Mouse (Mus musculus): ENCODE measurements around the gene Gpr107. TPM values are rescaled to one million over a fixed set of nuclear protein-coding genes. Genes with fewer than 3 reads are reported as not detected.

Gpr107 gene
- polyA plus RNA-seq, 1 experiment from 2014 or later, result 48.3 TPM

DNA sequence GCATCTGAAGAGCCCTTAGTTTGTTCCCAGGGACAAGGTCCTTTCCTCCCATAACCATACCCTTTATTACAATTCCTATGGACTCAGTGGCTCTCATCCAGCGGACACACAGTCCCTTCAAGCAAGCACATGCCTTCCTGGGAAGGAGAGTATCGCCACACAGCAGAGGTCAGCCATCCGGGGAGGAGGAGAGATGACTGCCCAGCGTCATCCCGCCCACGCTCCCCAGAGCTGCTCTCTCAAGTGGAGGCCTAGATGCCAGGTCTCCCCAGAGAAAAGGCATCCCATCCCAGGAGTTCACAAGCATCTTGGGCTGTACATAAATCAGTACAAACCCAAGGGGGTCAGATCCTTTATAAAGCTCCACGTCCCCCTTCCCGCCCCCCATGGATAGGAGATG lies 19.4 kb upstream of the Gpr107 start:
- Histone ChIP-seq H3K4me1 (replicated peaks; ENCODE audit: control insufficient read depth, insufficient read depth, low read length) (no peaks in the 10 kb centered on the region), H3K9me3 (ENCODE audit: control insufficient read depth) (no peaks in the 10 kb centered on the region), H3K9ac (ENCODE audit: low read depth, low read length) (no peak overlapping the region), H3K36me3 (ENCODE audit: control insufficient read depth, insufficient read depth) (no peaks in the 10 kb centered on the region), H3K4me3 (ENCODE audit: low read depth, low read length) (no peak overlapping the region), H3K27ac (ENCODE audit: low read depth, low read length) (no peak overlapping the region), H3K27me3 (replicated peaks; ENCODE audit: control insufficient read depth, insufficient read depth, low read length) (no peaks in the 10 kb centered on the region), H3K4me2 (replicated peaks; ENCODE audit: low read depth) (no peak overlapping the region)
- WGBS, result 74% methylated on average over 8 of the region's 8 CpGs
- no peak for TF ChIP-seq CTCF (IDR thresholded peaks at IDR 0.05; ENCODE audit: low read depth)
- ATAC-seq, result no peak

DNA sequence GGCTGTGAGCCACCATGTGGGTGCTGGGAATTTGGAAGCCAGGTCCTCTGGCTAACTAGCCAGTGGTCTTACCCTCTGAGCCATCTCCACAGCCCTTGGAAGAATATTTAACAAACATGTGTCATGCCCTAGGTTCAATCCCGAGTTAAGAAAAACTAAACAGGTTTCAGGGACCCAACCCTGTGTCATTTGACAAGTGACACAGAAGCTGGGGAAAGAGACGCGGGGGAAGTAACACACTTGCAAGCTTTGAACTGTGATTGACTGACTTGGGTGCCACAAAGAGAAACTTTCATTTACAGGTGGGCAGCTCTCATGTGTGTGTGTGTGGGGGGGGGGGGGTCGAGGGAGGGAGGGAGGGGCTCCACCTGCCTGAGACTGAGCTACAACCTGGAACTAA lies 18.1 kb upstream of the Gpr107 start:
- Histone ChIP-seq H3K27ac (ENCODE audit: low read depth, low read length) (no peak overlapping the region), H3K4me3 (ENCODE audit: low read depth, low read length) (no peak overlapping the region), H3K9ac (ENCODE audit: low read depth, low read length) (no peak overlapping the region), H3K9me3 (ENCODE audit: control insufficient read depth) (no peaks in the 10 kb centered on the region), H3K4me1 (replicated peaks; ENCODE audit: control insufficient read depth, insufficient read depth, low read length) (no peaks in the 10 kb centered on the region), H3K27me3 (replicated peaks; ENCODE audit: control insufficient read depth, insufficient read depth, low read length) (no peaks in the 10 kb centered on the region), H3K36me3 (ENCODE audit: control insufficient read depth, insufficient read depth) (no peaks in the 10 kb centered on the region), H3K4me2 (replicated peaks; ENCODE audit: low read depth) (no peak overlapping the region)
- ATAC-seq, result no peak
- TF ChIP-seq CTCF (IDR thresholded peaks at IDR 0.05; ENCODE audit: low read depth), result no peak
- WGBS, result 72% methylated on average over 3 of the region's 4 CpGs

DNA sequence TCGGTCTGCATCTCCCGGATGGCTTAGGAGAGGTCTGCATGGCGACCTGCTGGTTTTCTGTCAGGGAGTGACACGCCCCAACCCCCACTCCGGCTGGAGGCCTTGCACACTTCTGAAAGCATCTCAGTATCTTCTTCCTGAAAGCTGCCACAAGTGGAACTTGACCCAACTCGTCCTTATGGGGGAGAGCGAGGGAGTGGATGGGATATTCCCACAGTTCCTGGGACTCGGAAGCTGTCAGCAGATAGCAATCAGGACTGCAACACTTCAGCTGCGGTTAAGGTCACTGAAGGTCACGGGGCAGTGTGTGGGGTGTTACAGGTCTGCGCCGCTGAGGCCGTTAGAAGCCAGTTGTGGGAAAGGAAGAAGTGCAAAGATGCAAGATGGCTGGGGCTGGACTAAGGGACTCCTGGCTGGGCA lies 16.6 kb upstream of the Gpr107 start:
- no peak for TF ChIP-seq CTCF (IDR thresholded peaks at IDR 0.05; ENCODE audit: low read depth)
- Histone ChIP-seq H3K9ac (ENCODE audit: low read depth, low read length) (no peak overlapping the region), H3K4me3 (ENCODE audit: low read depth, low read length) (no peak overlapping the region), H3K27ac (ENCODE audit: low read depth, low read length) (no peak overlapping the region), H3K9me3 (ENCODE audit: control insufficient read depth) (no peaks in the 10 kb centered on the region), H3K27me3 (replicated peaks; ENCODE audit: control insufficient read depth, insufficient read depth, low read length) (no peaks in the 10 kb centered on the region), H3K4me1 (replicated peaks; ENCODE audit: control insufficient read depth, insufficient read depth, low read length) (no peaks in the 10 kb centered on the region), H3K36me3 (ENCODE audit: control insufficient read depth, insufficient read depth) (no peaks in the 10 kb centered on the region), H3K4me2 (replicated peaks; ENCODE audit: low read depth) (no peak overlapping the region)
- no peak for ATAC-seq
- WGBS, result 64% methylated on average over 13 of the region's 13 CpGs

DNA sequence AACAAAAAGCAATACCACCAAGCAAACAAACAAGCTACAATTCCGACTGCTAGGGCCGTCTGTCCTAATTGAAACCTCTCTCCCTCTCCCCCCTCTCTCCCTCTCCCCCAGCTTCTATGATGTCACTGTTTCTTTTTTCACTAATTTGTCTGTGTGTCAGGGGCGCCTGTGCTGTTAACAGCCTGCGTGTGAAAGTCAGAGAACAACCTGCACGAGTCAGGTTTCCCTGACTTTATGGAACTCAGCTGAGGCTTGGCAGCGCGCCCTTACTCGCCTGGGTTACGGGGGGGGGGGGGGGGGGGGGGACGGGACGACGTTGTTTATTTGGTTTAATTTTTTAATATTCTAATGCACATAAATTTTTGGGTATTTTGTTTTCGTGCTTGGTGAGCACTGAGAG lies 15.8 kb upstream of the Gpr107 start:
- no peaks in the 10 kb centered on the region for H3K27me3 ChIP-seq (replicated peaks; ENCODE audit: control insufficient read depth, insufficient read depth, low read length)
- no peak overlapping the region for H3K4me3 ChIP-seq (ENCODE audit: low read depth, low read length)
- H3K9ac ChIP-seq (ENCODE audit: low read depth, low read length), result no peak overlapping the region
- ATAC-seq, result no peak
- H3K4me2 ChIP-seq (replicated peaks; ENCODE audit: low read depth), result no peak overlapping the region
- WGBS, result 57% methylated on average over 12 of the region's 13 CpGs
- no peak for TF ChIP-seq CTCF (IDR thresholded peaks at IDR 0.05; ENCODE audit: low read depth)
- no peaks in the 10 kb centered on the region for H3K9me3 ChIP-seq (ENCODE audit: control insufficient read depth)
- no peaks in the 10 kb centered on the region for H3K36me3 ChIP-seq (ENCODE audit: control insufficient read depth, insufficient read depth)
- H3K4me1 ChIP-seq (replicated peaks; ENCODE audit: control insufficient read depth, insufficient read depth, low read length), result no peaks in the 10 kb centered on the region
- H3K27ac ChIP-seq (ENCODE audit: low read depth, low read length), result no peak overlapping the region

DNA sequence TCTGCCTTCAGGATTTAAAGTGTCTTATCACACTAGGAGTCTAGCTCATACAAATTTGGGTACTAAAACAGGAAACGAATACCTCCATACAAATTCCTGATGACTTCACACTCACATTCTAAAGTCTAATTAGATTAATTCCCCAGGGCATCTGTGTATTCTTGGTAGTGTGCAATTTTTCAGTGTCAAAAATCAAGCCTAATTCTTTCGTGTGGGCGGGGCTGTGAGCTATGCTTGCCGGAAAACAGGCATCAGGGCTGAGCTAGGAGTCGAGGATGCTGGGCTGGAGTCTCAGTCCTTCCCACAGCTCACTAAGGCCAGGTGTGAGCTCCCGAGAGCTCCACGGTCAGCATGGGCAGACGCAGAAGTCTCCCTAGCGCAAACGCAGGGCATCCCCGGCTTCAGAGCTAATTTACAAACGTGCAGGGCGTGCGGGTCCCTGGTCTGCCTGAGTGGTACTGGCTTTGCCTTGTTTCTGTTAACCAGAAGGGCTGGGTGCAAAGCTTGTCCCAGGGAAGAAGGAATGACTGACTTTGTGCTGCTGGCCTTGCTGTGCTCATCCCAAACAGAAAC lies 15.0 kb upstream of the Gpr107 start:
- Histone ChIP-seq H3K9me3 (ENCODE audit: control insufficient read depth) (no peaks in the 10 kb centered on the region), H3K4me2 (replicated peaks; ENCODE audit: low read depth) (no peak overlapping the region), H3K27me3 (replicated peaks; ENCODE audit: control insufficient read depth, insufficient read depth, low read length) (no peaks in the 10 kb centered on the region), H3K4me1 (replicated peaks; ENCODE audit: control insufficient read depth, insufficient read depth, low read length) (no peaks in the 10 kb centered on the region), H3K36me3 (ENCODE audit: control insufficient read depth, insufficient read depth) (no peaks in the 10 kb centered on the region), H3K4me3 (ENCODE audit: low read depth, low read length) (no peak overlapping the region), H3K9ac (ENCODE audit: low read depth, low read length) (no peak overlapping the region), H3K27ac (ENCODE audit: low read depth, low read length) (no peak overlapping the region)
- TF ChIP-seq CTCF (IDR thresholded peaks at IDR 0.05; ENCODE audit: low read depth), result no peak
- WGBS, result 65% methylated on average over 14 of the region's 14 CpGs
- no peak for ATAC-seq

DNA sequence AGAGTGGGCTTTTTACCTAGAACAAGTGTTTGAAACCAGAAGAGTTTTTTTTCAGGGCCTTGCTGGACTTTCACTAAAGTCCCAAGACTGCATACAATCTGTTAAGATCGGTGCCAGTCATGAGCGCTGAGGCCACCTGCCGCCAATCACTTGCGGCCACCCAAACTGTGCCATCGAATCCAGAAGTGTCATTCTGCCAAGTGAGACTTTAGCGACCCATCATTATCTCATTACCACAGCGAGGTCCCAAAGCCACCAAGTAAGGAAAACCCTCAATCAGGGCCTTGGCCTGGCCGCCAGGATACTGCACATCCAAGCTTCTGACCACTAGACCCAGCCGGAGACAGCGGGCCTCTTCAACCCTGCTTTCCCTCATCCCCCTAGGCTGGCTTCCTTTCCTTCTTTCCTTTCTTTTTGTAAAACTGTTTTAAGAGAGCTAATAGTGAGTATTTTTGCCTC lies 12.9 kb upstream of the Gpr107 start:
- Histone ChIP-seq H3K4me3 (ENCODE audit: low read depth, low read length) (no peak overlapping the region), H3K4me1 (replicated peaks; ENCODE audit: control insufficient read depth, insufficient read depth, low read length) (no peaks in the 10 kb centered on the region), H3K27me3 (replicated peaks; ENCODE audit: control insufficient read depth, insufficient read depth, low read length) (no peaks in the 10 kb centered on the region), H3K4me2 (replicated peaks; ENCODE audit: low read depth) (no peak overlapping the region), H3K36me3 (ENCODE audit: control insufficient read depth, insufficient read depth) (no peaks in the 10 kb centered on the region), H3K9ac (ENCODE audit: low read depth, low read length) (no peak overlapping the region), H3K27ac (ENCODE audit: low read depth, low read length) (no peak overlapping the region), H3K9me3 (ENCODE audit: control insufficient read depth) (no peaks in the 10 kb centered on the region)
- 90% methylated on average over 10 of the region's 10 CpGs for whole genome bisulfite sequencing
- TF ChIP-seq CTCF (IDR thresholded peaks at IDR 0.05; ENCODE audit: low read depth), result no peak
- ATAC-seq, result no peak

Data from intestine, postnatal 0 days (tissue).